ENCODE assay signal across 40 mouse cellular contexts in genomic region chr3:95502312-95502711, GRCm38 (mm10). TPM values are rescaled to one million over a fixed set of nuclear protein-coding genes. Genes with fewer than 3 reads are reported as not detected.
A peak's percentile ranks its signal among the peaks of the same experiment; 100 is the strongest.
DNase-seq lines count a peak whose midpoint lies in the region; ATAC-seq and TF ChIP-seq lines count a peak whose summit lies in the region.
"Had no signal": no experiment of that assay in that cellular context is flagged by ENCODE, and none has a peak within 500 bp of the region (broad histone marks: within the 10 kb centered on the region; RNA-seq: fewer than 3 reads in every experiment).

No protein-coding gene starts in this region.

- peak; percentile 23 for DNase-seq in embryo, embryonic 10.5 days (ENCODE audit: low spot score)
- no peak for DNase-seq in embryo, embryonic 9.5 days (ENCODE audit: extremely low spot score)
- peak; percentile 33 for DNase-seq in layer of hippocampus, adult 9-11 months
- no peak for DNase-seq in layer of hippocampus, postnatal 25 days (ENCODE audit: extremely low spot score in 1 of 2, low spot score in 1 of 2)
- peak; percentile 2 for DNase-seq in brain, embryonic 14.5 days (ENCODE audit: low read depth)
- no peak for DNase-seq in left cerebral cortex, adult 9 months (ENCODE audit: low spot score in 2 of 2)
- DNase-seq: adrenal gland, postnatal 10 days; cerebellum, adult 18-20 months; cerebellum, postnatal 10 days; gastrocnemius, postnatal 25 days; heart, adult 11 months; kidney, adult 18-20 months; kidney, postnatal 25 days; liver; lung, adult 2 months; lung, postnatal 10 days; midbrain, embryonic 14.5 days; right cerebral cortex, postnatal 25 days; thymus, postnatal 14 days had no signal

- peak overlapping the region; percentile 21; the same call in 1 of the 2 replicates for H3K4me2 ChIP-seq in neural tube, embryonic 13.5 days
- H3K4me2 ChIP-seq: embryonic facial prominence, embryonic 12.5 days; forebrain, embryonic 15.5 days; heart, embryonic 11.5 days; kidney, embryonic 15.5 days; stomach, embryonic 15.5 days had no signal

- WGBS in neural tube, embryonic 13.5 days = 13% methylated on average over 2 of the region's 2 CpGs

- H3K9ac ChIP-seq in neural tube, embryonic 13.5 days = no peak overlapping the region
- H3K9ac ChIP-seq: embryonic facial prominence, embryonic 12.5 days; forebrain, embryonic 15.5 days; kidney, embryonic 15.5 days; liver, embryonic 14.5 days; stomach, embryonic 15.5 days had no signal

- H3K27ac ChIP-seq in neural tube, embryonic 13.5 days (replicated peaks) = 0 out of 2 replicates have a peak overlapping the region, but pooled peaks have one; percentile 34
- H3K27ac ChIP-seq: embryonic facial prominence, embryonic 12.5 days; forebrain, embryonic 10.5 days; forebrain, embryonic 15.5 days; kidney, embryonic 15.5 days; liver, embryonic 14.5 days; stomach, embryonic 15.5 days had no signal

- H3K4me1 ChIP-seq in neural tube, embryonic 13.5 days (replicated peaks) = 0 out of 2 replicates have a peak, but pooled peaks cover 6% of the 10 kb centered on the region
- H3K4me1 ChIP-seq: forebrain, embryonic 10.5 days; forebrain, embryonic 15.5 days; kidney, embryonic 15.5 days; stomach, embryonic 15.5 days had no signal

- no peak overlapping the region for H3K4me3 ChIP-seq in neural tube, embryonic 13.5 days
- H3K4me3 ChIP-seq: embryonic facial prominence, embryonic 12.5 days; forebrain, embryonic 10.5 days; forebrain, embryonic 15.5 days; kidney, embryonic 15.5 days; stomach, embryonic 15.5 days had no signal

- no peak for ATAC-seq in neural tube, embryonic 13.5 days (ENCODE audit: low read depth)
- ATAC-seq: forebrain, embryonic 15.5 days had no signal

- TF ChIP-seq CTCF in brain, embryonic 14.5 days (IDR thresholded peaks at IDR 0.05; ENCODE audit: borderline replicate concordance, extremely low read depth, insufficient read depth, insufficient read length) = no peak

- H3K36me3 ChIP-seq in neural tube, embryonic 13.5 days = peaks cover 6% of the 10 kb centered on the region; the same call in 1 of the 2 replicates
- H3K36me3 ChIP-seq: forebrain, embryonic 10.5 days; forebrain, embryonic 15.5 days; kidney, embryonic 15.5 days had no signal

- no peaks in the 10 kb centered on the region for H3K9me3 ChIP-seq in neural tube, embryonic 13.5 days
- H3K9me3 ChIP-seq: embryonic facial prominence, embryonic 12.5 days; forebrain, embryonic 10.5 days; forebrain, embryonic 15.5 days; kidney, embryonic 15.5 days; stomach, embryonic 15.5 days had no signal

- TF ChIP-seq POLR2A in brain, embryonic 14.5 days (IDR thresholded peaks at IDR 0.05; ENCODE audit: borderline replicate concordance, extremely low read depth, insufficient read depth, insufficient read length, poor library complexity, severe bottlenecking) = no peak

- H3K27me3 ChIP-seq in neural tube, embryonic 13.5 days = no peaks in the 10 kb centered on the region
- H3K27me3 ChIP-seq: CH12.LX; embryonic facial prominence, embryonic 12.5 days; forebrain, embryonic 15.5 days; kidney, embryonic 15.5 days; stomach, embryonic 15.5 days had no signal

RNA-seq across cellular contexts. Expression of gene Ctsk, which starts 3.3 kb away (rescaled TPM):
- total RNA-seq in layer of hippocampus, postnatal 25 days (2021) = 1 to 10 TPM; 3.5 to 4.2 TPM
- polyA plus RNA-seq in brain, embryonic 14.5 days (2012; rRNA removed) = 7.2 and 10.6 TPM in 2 replicates
- 13.3 and 19.2 TPM in 2 replicates for polyA plus RNA-seq in neural tube, embryonic 13.5 days (2015; fragmentation: Nextera tagmentation; extraction: Ambion mirVana)
- total RNA-seq: CH12.LX; common myeloid progenitor, adult 5-6 weeks; hematopoietic stem cell, adult 5-6 weeks; megakaryocyte-erythroid progenitor cell, adult 5-6 weeks had no signal

RNA-seq across cellular contexts. Expression of gene Ctss, which starts 24.3 kb away (rescaled TPM):
- 10 to 100 TPM; 56.8 to 65.8 TPM for total RNA-seq in layer of hippocampus, postnatal 25 days (2021)
- 5.0 and 7.3 TPM in 2 replicates for polyA plus RNA-seq in brain, embryonic 14.5 days (2012; rRNA removed)
- polyA plus RNA-seq in neural tube, embryonic 13.5 days (2015; fragmentation: Nextera tagmentation; extraction: Ambion mirVana) = 17.7 and 18.9 TPM in 2 replicates
- polyA plus RNA-seq: C2C12 had no signal

RNA-seq across cellular contexts. Expression of gene Hormad1, which starts 57.2 kb away (rescaled TPM):
- total RNA-seq in layer of hippocampus, postnatal 25 days (2021) = not detected
- not detected in 2 replicates for polyA plus RNA-seq in brain, embryonic 14.5 days (2012; rRNA removed)
- polyA plus RNA-seq in neural tube, embryonic 13.5 days (2015; fragmentation: Nextera tagmentation; extraction: Ambion mirVana) = not detected in 2 replicates
- total RNA-seq: adrenal gland, postnatal 10 days; CH12.LX; common myeloid progenitor, adult 5-6 weeks; gastrocnemius, adult 18-20 months; gastrocnemius, postnatal 25 days; hematopoietic stem cell, adult 5-6 weeks; layer of hippocampus, adult 18-20 months; left cerebral cortex, postnatal 14 days; megakaryocyte-erythroid progenitor cell, adult 5-6 weeks; monocyte, adult 5-6 weeks had no signal
- polyA plus RNA-seq: C2C12; embryonic facial prominence, embryonic 12.5 days; forebrain, embryonic 10.5 days; forebrain, embryonic 15.5 days; frontal cortex, adult 2 months; heart, embryonic 11.5 days; heart, embryonic 16.5 days; kidney, embryonic 15.5 days; limb, embryonic 11.5 days; lung, adult 2 months; midbrain, embryonic 14.5 days; stomach, embryonic 15.5 days; urinary bladder, adult 2 months had no signal

Comparison
In these comparisons a context has a peak if more than half of its experiments do, and no peak if none do; other contexts are left out.
1. DNase-seq: peak in embryo, embryonic 10.5 days (single experiment), layer of hippocampus, adult 9-11 months (single experiment) and brain, embryonic 14.5 days (single experiment); none in embryo, embryonic 9.5 days (single experiment), layer of hippocampus, postnatal 25 days (0 of 2) and left cerebral cortex, adult 9 months (0 of 2).